Mouse (Mus musculus) liver, adult 2 months (tissue): Measurements from ENCODE around the gene Slc35b2. TPM values are rescaled to one million over a fixed set of nuclear protein-coding genes. Genes with fewer than 3 reads are reported as not detected.

Experiments
- DNase-seq: peaks from one replicate; pipeline ENCODE4 v3.0.0-alpha.2; 2011; ENCODE audit warnings: low read depth, low spot score; ENCODE audit errors: extremely low read depth
- H3K27ac ChIP-seq: fragments of 200-500 bp; replicated peaks from 2 replicates; pipeline ENCODE4 v1.5.1; 2012; ENCODE audit warnings: low read depth, mild to moderate bottlenecking, control low read depth, inconsistent platforms, low read length; ENCODE audit not compliant: insufficient read depth
- H3K27me3 ChIP-seq: fragments of 200-500 bp; 2 replicates; pipeline ENCODE4 v1.6.1; 2012; ENCODE audit warnings: mild to moderate bottlenecking, moderate library complexity, low read length, inconsistent platforms; ENCODE audit not compliant: control insufficient read depth, insufficient read depth
- H3K36me3 ChIP-seq: fragments of 200-500 bp; 2 replicates; pipeline ENCODE4 v1.6.1; 2012; ENCODE audit warnings: low read length, inconsistent platforms; ENCODE audit not compliant: control insufficient read depth, insufficient read depth
- H3K4me1 ChIP-seq: fragments of 200-500 bp; 2 replicates; pipeline ENCODE4 v1.6.1; 2011; ENCODE audit warnings: low read length; ENCODE audit not compliant: control insufficient read depth, insufficient read depth
- H3K4me3 ChIP-seq: fragments of 200-500 bp; 2 replicates; pipeline ENCODE4 v1.5.1; 2011; ENCODE audit warnings: low read depth, mild to moderate bottlenecking, control low read depth, low read length, moderate library complexity; ENCODE audit not compliant: insufficient read depth
- H3K79me2 ChIP-seq: fragments of 200-500 bp; 2 replicates; pipeline ENCODE4 v1.6.1; 2012; ENCODE audit warnings: inconsistent platforms, mild to moderate bottlenecking, low read length, moderate library complexity; ENCODE audit not compliant: control insufficient read depth, insufficient read depth
- H3K9ac ChIP-seq: fragments of 200-500 bp; 2 replicates; pipeline ENCODE4 v1.6.1; 2012; ENCODE audit warnings: low read depth, mild to moderate bottlenecking, control low read depth, inconsistent platforms, low read length
- CTCF ChIP-seq: fragments of 200-500 bp; IDR thresholded peaks from 2 replicates; pipeline ENCODE4 v1.5.1; 2011; ENCODE audit warnings: low read depth, low read length, control low read depth
- POLR2A ChIP-seq: fragments of 200-500 bp; IDR thresholded peaks from 2 replicates; pipeline ENCODE4 v1.6.1; 2011; ENCODE audit warnings: low read length, control low read depth; ENCODE audit not compliant: insufficient read depth; ENCODE audit errors: extremely low read depth
- WGBS: fragments of 180-500 bp; shearing (Covaris S2); methylation state at CpG from one replicate; pipeline ENCODE4 v1.1.7; 2018; 5-methylcytosine and 5-hydroxymethylcytosine counted together
- polyA plus RNA-seq: library from polyadenylated mRNA; depleted of rRNA; stranded (reverse); fragments of >200 nt; gene quantifications from 2 replicates; pipeline ENCODE4 v1.2.3, GENCODE M21; 2012
- total RNA-seq: library from RNA; depleted of rRNA; stranded (reverse); fragments of >200 nt; gene quantifications from 2 replicates; pipeline ENCODE4 v1.2.3, GENCODE M21; 2014

The Slc35b2 gene
- total and polyA plus RNA-seq, 2 experiments: 45.9 to 69.7 TPM

GRCm38 (mm10) chr17:45546941-45547340, 16.7 kb upstream of the Slc35b2 start:
- Histone ChIP-seq H3K27me3 (peaks cover 42% of the 10 kb centered on the region), H3K9ac (no peak overlapping the region), H3K36me3 (no peaks in the 10 kb centered on the region), H3K27ac (no peak overlapping the region), H3K79me2 (no peaks in the 10 kb centered on the region), H3K4me3 (no peak overlapping the region), H3K4me1 (no peaks in the 10 kb centered on the region)
- TF ChIP-seq CTCF (no peak), POLR2A (no peak)
- no peak for DNase-seq
- WGBS: 73% methylated on average over 16 of the region's 16 CpGs

GRCm38 (mm10) chr17:45547461-45548190, 16.0 kb upstream of the Slc35b2 start:
- Histone ChIP-seq H3K27ac (no peak overlapping the region), H3K27me3 (peaks cover 39% of the 10 kb centered on the region), H3K4me1 (no peaks in the 10 kb centered on the region), H3K4me3 (no peak overlapping the region), H3K79me2 (no peaks in the 10 kb centered on the region), H3K9ac (no peak overlapping the region), H3K36me3 (no peaks in the 10 kb centered on the region)
- TF ChIP-seq POLR2A (no peak), CTCF (no peak)
- 65% methylated on average over 5 of the region's 5 CpGs for WGBS
- no peak for DNase-seq

GRCm38 (mm10) chr17:45548541-45549512, 14.8 kb upstream of the Slc35b2 start:
- Histone ChIP-seq H3K4me1 (no peaks in the 10 kb centered on the region), H3K4me3 (no peak overlapping the region; the same call in 1 of the 2 replicates), H3K36me3 (no peaks in the 10 kb centered on the region), H3K27me3 (peaks cover 34% of the 10 kb centered on the region), H3K9ac (no peak overlapping the region), H3K79me2 (no peaks in the 10 kb centered on the region), H3K27ac (no peak overlapping the region)
- no peak for TF ChIP-seq POLR2A
- TF ChIP-seq CTCF: no peak
- WGBS: 7% methylated on average over 47 of the region's 68 CpGs
- DNase-seq: no peak

GRCm38 (mm10) chr17:45549617-45550181, 14.0 kb upstream of the Slc35b2 start, which contains the start of gene Tmem151b:
Gene Tmem151b (minus strand): TSS chr17:45549677.
- peaks cover 27% of the 10 kb centered on the region for H3K27me3 ChIP-seq
- no peaks in the 10 kb centered on the region for H3K36me3 ChIP-seq
- no peak within 1 kb of the TSS for H3K27ac ChIP-seq
- WGBS: 9% methylated on average over 13 of the region's 29 CpGs
- TF ChIP-seq POLR2A (no peak), CTCF (no peak)
- H3K9ac ChIP-seq: no peak within 1 kb of the TSS
- no peak for DNase-seq
- H3K4me1 ChIP-seq: no peaks in the 10 kb centered on the region
- H3K4me3 ChIP-seq: no peak within 1 kb of the TSS; the same call in 1 of the 2 replicates
- H3K79me2 ChIP-seq: no peaks in the 10 kb centered on the region

- 31% methylated on average over 5 of the region's 5 CpGs for WGBS
- Histone ChIP-seq H3K36me3 (no peaks in the 10 kb centered on the region), H3K79me2 (no peaks in the 10 kb centered on the region), H3K4me1 (no peaks in the 10 kb centered on the region), H3K27ac (no peak overlapping the region), H3K4me3 (no peak overlapping the region), H3K27me3 (peaks cover 21% of the 10 kb centered on the region), H3K9ac (no peak overlapping the region)
- TF ChIP-seq POLR2A (no peak), CTCF (no peak)
- DNase-seq: no peak
Observed at GRCm38 (mm10) chr17:45550253-45550652, 13.4 kb upstream of the Slc35b2 start.
